Comparison of ENCODE assay signal across 9 mouse cellular contexts in the genomic region with DNA sequence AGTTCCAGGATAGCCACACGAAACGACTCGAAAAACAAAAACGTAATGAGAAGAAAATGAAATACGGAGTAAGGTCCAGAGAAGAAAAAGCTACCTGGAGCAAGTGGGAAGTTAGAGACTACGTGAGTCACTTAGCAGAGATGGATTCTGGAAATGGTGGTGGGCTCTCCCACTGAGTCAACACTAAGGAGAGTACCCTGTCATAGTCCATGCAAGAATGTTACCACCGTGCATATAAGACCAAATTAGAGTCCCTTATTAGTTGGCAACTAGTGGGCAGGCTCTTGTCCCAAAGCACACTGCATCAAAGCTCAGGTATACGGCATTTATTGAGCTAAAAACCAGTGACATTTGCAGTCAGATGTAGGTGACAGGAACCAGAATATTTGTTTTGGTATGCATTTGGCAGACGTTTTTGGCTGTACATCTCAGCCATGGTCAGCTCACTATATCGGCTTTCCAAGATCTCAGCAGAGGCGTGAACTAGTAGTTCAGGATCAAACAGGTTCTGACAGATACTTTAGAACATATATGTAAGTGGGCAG. TPM values are rescaled to one million over a fixed set of nuclear protein-coding genes. Genes with fewer than 3 reads are reported as not detected.
DNase-seq lines count a peak whose midpoint lies in the region; ATAC-seq and TF ChIP-seq lines count a peak whose summit lies in the region.
"Had no signal": no experiment of that assay in that cellular context is flagged by ENCODE, and none has a peak within 500 bp of the region (broad histone marks: within the 10 kb centered on the region; RNA-seq: fewer than 3 reads in every experiment).

No protein-coding gene starts in this region.

- H3K9me3 ChIP-seq in hindbrain, embryonic 14.5 days (ENCODE audit: control insufficient read depth, low read length), result no peaks in the 10 kb centered on the region
- H3K9me3 ChIP-seq in hindbrain, postnatal 0 days (ENCODE audit: low read length), result no peaks in the 10 kb centered on the region
- H3K9me3 ChIP-seq in neural tube, embryonic 13.5 days, result no peaks in the 10 kb centered on the region
- no peaks in the 10 kb centered on the region for H3K9me3 ChIP-seq in neural tube, embryonic 15.5 days (replicated peaks)
- no peaks in the 10 kb centered on the region for H3K9me3 ChIP-seq in intestine, embryonic 15.5 days
- H3K9me3 ChIP-seq in stomach, embryonic 16.5 days (replicated peaks; ENCODE audit: control insufficient read depth, low read length), result no peaks in the 10 kb centered on the region

- ATAC-seq in hindbrain, embryonic 14.5 days (ENCODE audit: low FRiP score), result no peak
- ATAC-seq in hindbrain, postnatal 0 days, result no peak
- ATAC-seq in neural tube, embryonic 13.5 days (ENCODE audit: low read depth), result no peak
- no peak for ATAC-seq in neural tube, embryonic 15.5 days (ENCODE audit: low FRiP score)
- ATAC-seq in intestine, embryonic 15.5 days, result no peak
- no peak for ATAC-seq in stomach, embryonic 16.5 days (ENCODE audit: insufficient read depth, low FRiP score)

- peaks cover 16% of the 10 kb centered on the region for H3K4me1 ChIP-seq in hindbrain, embryonic 14.5 days (replicated peaks; ENCODE audit: control insufficient read depth, insufficient read depth, low read length)
- no peaks in the 10 kb centered on the region for H3K4me1 ChIP-seq in hindbrain, postnatal 0 days (ENCODE audit: insufficient read depth, low read length)
- H3K4me1 ChIP-seq in neural tube, embryonic 13.5 days (replicated peaks), result peaks cover 23% of the 10 kb centered on the region
- H3K4me1 ChIP-seq in neural tube, embryonic 15.5 days, result peaks cover 22% of the 10 kb centered on the region
- 0 out of 2 replicates have a peak, but pooled peaks cover 2% of the 10 kb centered on the region for H3K4me1 ChIP-seq in intestine, embryonic 15.5 days (replicated peaks)
- peaks cover 6% of the 10 kb centered on the region; the same call in 1 of the 2 replicates for H3K4me1 ChIP-seq in stomach, embryonic 16.5 days (ENCODE audit: control insufficient read depth, insufficient read depth, low read length)

- no peak overlapping the region for H3K4me2 ChIP-seq in hindbrain, embryonic 14.5 days (replicated peaks)
- H3K4me2 ChIP-seq in hindbrain, postnatal 0 days (ENCODE audit: low read depth, low read length), result no peak overlapping the region
- H3K4me2 ChIP-seq in neural tube, embryonic 13.5 days, result no peak overlapping the region
- H3K4me2 ChIP-seq in neural tube, embryonic 15.5 days, result no peak overlapping the region
- H3K4me2 ChIP-seq in intestine, embryonic 15.5 days (replicated peaks), result peak overlapping the region; percentile 72; the same call in 1 of the 2 replicates
- no peak overlapping the region; the same call in 1 of the 2 replicates for H3K4me2 ChIP-seq in stomach, embryonic 16.5 days (ENCODE audit: low read depth, low read length)

- no peak for TF ChIP-seq CTCF in hindbrain, postnatal 0 days (IDR thresholded peaks at IDR 0.05; ENCODE audit: low read depth)

- no peak overlapping the region for H3K4me3 ChIP-seq in hindbrain, embryonic 14.5 days (replicated peaks; ENCODE audit: low read length)
- no peak overlapping the region for H3K4me3 ChIP-seq in hindbrain, postnatal 0 days (ENCODE audit: low read length)
- H3K4me3 ChIP-seq in neural tube, embryonic 13.5 days, result peak overlapping the region; percentile 84; the same call in 1 of the 2 replicates
- H3K4me3 ChIP-seq in neural tube, embryonic 15.5 days (replicated peaks), result no peak overlapping the region
- no peak overlapping the region for H3K4me3 ChIP-seq in intestine, embryonic 15.5 days (replicated peaks)
- no peak overlapping the region for H3K4me3 ChIP-seq in stomach, embryonic 16.5 days (replicated peaks; ENCODE audit: low read length)

- H3K36me3 ChIP-seq in hindbrain, embryonic 14.5 days (replicated peaks; ENCODE audit: control insufficient read depth, insufficient read depth), result peaks cover 47% of the 10 kb centered on the region
- H3K36me3 ChIP-seq in hindbrain, postnatal 0 days (ENCODE audit: insufficient read depth, low read length), result peaks cover 31% of the 10 kb centered on the region
- peaks cover 47% of the 10 kb centered on the region for H3K36me3 ChIP-seq in neural tube, embryonic 13.5 days
- peaks cover 48% of the 10 kb centered on the region for H3K36me3 ChIP-seq in neural tube, embryonic 15.5 days
- peaks cover 21% of the 10 kb centered on the region for H3K36me3 ChIP-seq in intestine, embryonic 15.5 days
- H3K36me3 ChIP-seq in stomach, embryonic 16.5 days (ENCODE audit: control insufficient read depth, insufficient read depth, low read length), result peaks cover 26% of the 10 kb centered on the region

- DNase-seq in hindbrain, embryonic 14.5 days (ENCODE audit: low spot score), result no peak
- no peak for DNase-seq in hindbrain, postnatal 0 days (ENCODE audit: low spot score)
- DNase-seq in adrenal gland, postnatal 14 days, result no peak
- DNase-seq: kidney, adult 9 months; lung, adult 2 months had no signal

- no peaks in the 10 kb centered on the region for H3K27me3 ChIP-seq in hindbrain, embryonic 14.5 days (ENCODE audit: control insufficient read depth, insufficient read depth, low read length)
- no peaks in the 10 kb centered on the region for H3K27me3 ChIP-seq in hindbrain, postnatal 0 days (ENCODE audit: insufficient read depth, low read length)
- no peaks in the 10 kb centered on the region for H3K27me3 ChIP-seq in neural tube, embryonic 13.5 days
- H3K27me3 ChIP-seq in neural tube, embryonic 15.5 days (replicated peaks), result no peaks in the 10 kb centered on the region
- no peaks in the 10 kb centered on the region for H3K27me3 ChIP-seq in intestine, embryonic 15.5 days (replicated peaks)
- no peaks in the 10 kb centered on the region for H3K27me3 ChIP-seq in stomach, embryonic 16.5 days (ENCODE audit: control insufficient read depth, insufficient read depth, low read length)

- H3K27ac ChIP-seq in hindbrain, embryonic 14.5 days, result no peak overlapping the region
- H3K27ac ChIP-seq in hindbrain, postnatal 0 days, result no peak overlapping the region
- H3K27ac ChIP-seq in neural tube, embryonic 13.5 days (replicated peaks), result 0 out of 2 replicates have a peak overlapping the region, but pooled peaks have one; percentile 96
- no peak overlapping the region for H3K27ac ChIP-seq in neural tube, embryonic 15.5 days (replicated peaks)
- no peak overlapping the region for H3K27ac ChIP-seq in intestine, embryonic 15.5 days
- no peak overlapping the region for H3K27ac ChIP-seq in stomach, embryonic 16.5 days (ENCODE audit: low read length)

- peak overlapping the region; percentile 73; the same call in 1 of the 2 replicates for H3K9ac ChIP-seq in hindbrain, embryonic 14.5 days
- H3K9ac ChIP-seq in hindbrain, postnatal 0 days (replicated peaks; ENCODE audit: low read length), result no peak overlapping the region
- no peak overlapping the region; the same call in 1 of the 2 replicates for H3K9ac ChIP-seq in neural tube, embryonic 13.5 days
- no peak overlapping the region for H3K9ac ChIP-seq in neural tube, embryonic 15.5 days (replicated peaks)
- H3K9ac ChIP-seq in intestine, embryonic 15.5 days, result no peak overlapping the region
- H3K9ac ChIP-seq in stomach, embryonic 16.5 days (ENCODE audit: low read length), result peak overlapping the region; percentile 95; the same call in 1 of the 2 replicates

- WGBS in hindbrain, embryonic 14.5 days, result 65% methylated on average over 11 of the region's 11 CpGs
- 65% methylated on average over 11 of the region's 11 CpGs for WGBS in hindbrain, postnatal 0 days
- 62% methylated on average over 11 of the region's 11 CpGs for WGBS in neural tube, embryonic 13.5 days
- WGBS in neural tube, embryonic 15.5 days, result 62% methylated on average over 11 of the region's 11 CpGs
- 61% methylated on average over 11 of the region's 11 CpGs for WGBS in intestine, embryonic 15.5 days
- 56% methylated on average over 11 of the region's 11 CpGs for WGBS in stomach, embryonic 16.5 days

RNA-seq across cellular contexts. Expression of a gene that starts 1.3 kb away (rescaled TPM):
- 21.1 and 21.7 TPM in 2 replicates for polyA plus RNA-seq in hindbrain, embryonic 14.5 days (2014; fragmentation: Nextera tagmentation; extraction: Ambion mirVana)
- 7.9 and 11.3 TPM in 2 replicates for total RNA-seq in hindbrain, postnatal 0 days (2014; rRNA removed)
- 27.4 and 31.5 TPM in 2 replicates for polyA plus RNA-seq in hindbrain, postnatal 0 days (2015; fragmentation: Nextera tagmentation; extraction: Ambion mirVana)
- 28.9 and 31.0 TPM in 2 replicates for polyA plus RNA-seq in neural tube, embryonic 13.5 days (2015; fragmentation: Nextera tagmentation; extraction: Ambion mirVana)
- 22.6 and 30.8 TPM in 2 replicates for polyA plus RNA-seq in neural tube, embryonic 15.5 days (2015; fragmentation: Nextera tagmentation; extraction: Ambion mirVana)
- polyA plus RNA-seq in intestine, embryonic 15.5 days (2015; fragmentation: Nextera tagmentation; extraction: Ambion mirVana), result 50.7 and 58.1 TPM in 2 replicates
- polyA plus RNA-seq in stomach, embryonic 16.5 days (2015; fragmentation: Nextera tagmentation; extraction: Ambion mirVana), result 40.1 and 48.1 TPM in 2 replicates
- total RNA-seq in adrenal gland, postnatal 14 days (2021), result 41.0 and 42.3 TPM in 2 replicates

RNA-seq across cellular contexts. Expression of a gene that starts 4.3 kb away (rescaled TPM):
- polyA plus RNA-seq in hindbrain, embryonic 14.5 days (2014; fragmentation: Nextera tagmentation; extraction: Ambion mirVana), result 1.1 and 5.8 TPM in 2 replicates
- total RNA-seq in hindbrain, postnatal 0 days (2014; rRNA removed), result 0.54 TPM in 1 of 2 replicates, not detected in the other
- polyA plus RNA-seq in hindbrain, postnatal 0 days (2015; fragmentation: Nextera tagmentation; extraction: Ambion mirVana), result 1.5 and 2.0 TPM in 2 replicates
- polyA plus RNA-seq in neural tube, embryonic 13.5 days (2015; fragmentation: Nextera tagmentation; extraction: Ambion mirVana), result 3.0 and 4.5 TPM in 2 replicates
- 1.5 and 2.1 TPM in 2 replicates for polyA plus RNA-seq in neural tube, embryonic 15.5 days (2015; fragmentation: Nextera tagmentation; extraction: Ambion mirVana)
- polyA plus RNA-seq in intestine, embryonic 15.5 days (2015; fragmentation: Nextera tagmentation; extraction: Ambion mirVana), result 3.3 and 4.1 TPM in 2 replicates
- 3.0 and 6.1 TPM in 2 replicates for polyA plus RNA-seq in stomach, embryonic 16.5 days (2015; fragmentation: Nextera tagmentation; extraction: Ambion mirVana)
- 4.1 and 6.1 TPM in 2 replicates for total RNA-seq in adrenal gland, postnatal 14 days (2021)

RNA-seq across cellular contexts. Expression of a gene that starts 11.0 kb away (rescaled TPM):
- polyA plus RNA-seq in hindbrain, embryonic 14.5 days (2014; fragmentation: Nextera tagmentation; extraction: Ambion mirVana), result 541 and 555 TPM in 2 replicates
- 196 and 209 TPM in 2 replicates for total RNA-seq in hindbrain, postnatal 0 days (2014; rRNA removed)
- 660 and 682 TPM in 2 replicates for polyA plus RNA-seq in hindbrain, postnatal 0 days (2015; fragmentation: Nextera tagmentation; extraction: Ambion mirVana)
- polyA plus RNA-seq in neural tube, embryonic 13.5 days (2015; fragmentation: Nextera tagmentation; extraction: Ambion mirVana), result 571 and 620 TPM in 2 replicates
- 511 and 660 TPM in 2 replicates for polyA plus RNA-seq in neural tube, embryonic 15.5 days (2015; fragmentation: Nextera tagmentation; extraction: Ambion mirVana)
- 991 and 1,100 TPM in 2 replicates for polyA plus RNA-seq in intestine, embryonic 15.5 days (2015; fragmentation: Nextera tagmentation; extraction: Ambion mirVana)
- 937 and 1,037 TPM in 2 replicates for polyA plus RNA-seq in stomach, embryonic 16.5 days (2015; fragmentation: Nextera tagmentation; extraction: Ambion mirVana)
- total RNA-seq in adrenal gland, postnatal 14 days (2021), result 392 and 410 TPM in 2 replicates

RNA-seq across cellular contexts. Expression of a gene that starts 27.9 kb away (rescaled TPM):
- polyA plus RNA-seq in hindbrain, embryonic 14.5 days (2014; fragmentation: Nextera tagmentation; extraction: Ambion mirVana), result 7.8 and 15.6 TPM in 2 replicates
- 18.6 and 27.3 TPM in 2 replicates for total RNA-seq in hindbrain, postnatal 0 days (2014; rRNA removed)
- 7.4 and 8.0 TPM in 2 replicates for polyA plus RNA-seq in hindbrain, postnatal 0 days (2015; fragmentation: Nextera tagmentation; extraction: Ambion mirVana)
- 8.8 and 9.2 TPM in 2 replicates for polyA plus RNA-seq in neural tube, embryonic 13.5 days (2015; fragmentation: Nextera tagmentation; extraction: Ambion mirVana)
- polyA plus RNA-seq in neural tube, embryonic 15.5 days (2015; fragmentation: Nextera tagmentation; extraction: Ambion mirVana), result 11.5 and 12.5 TPM in 2 replicates
- 11.0 and 12.2 TPM in 2 replicates for polyA plus RNA-seq in intestine, embryonic 15.5 days (2015; fragmentation: Nextera tagmentation; extraction: Ambion mirVana)
- polyA plus RNA-seq in stomach, embryonic 16.5 days (2015; fragmentation: Nextera tagmentation; extraction: Ambion mirVana), result 8.9 and 10.7 TPM in 2 replicates
- total RNA-seq in adrenal gland, postnatal 14 days (2021), result 27.8 and 33.2 TPM in 2 replicates

RNA-seq across cellular contexts. Expression of a gene that starts 47.7 kb away (rescaled TPM):
- polyA plus RNA-seq in hindbrain, embryonic 14.5 days (2014; fragmentation: Nextera tagmentation; extraction: Ambion mirVana), result 203 and 213 TPM in 2 replicates
- 242 and 247 TPM in 2 replicates for total RNA-seq in hindbrain, postnatal 0 days (2014; rRNA removed)
- polyA plus RNA-seq in hindbrain, postnatal 0 days (2015; fragmentation: Nextera tagmentation; extraction: Ambion mirVana), result 200 and 216 TPM in 2 replicates
- polyA plus RNA-seq in neural tube, embryonic 13.5 days (2015; fragmentation: Nextera tagmentation; extraction: Ambion mirVana), result 166 and 172 TPM in 2 replicates
- polyA plus RNA-seq in neural tube, embryonic 15.5 days (2015; fragmentation: Nextera tagmentation; extraction: Ambion mirVana), result 204 and 207 TPM in 2 replicates
- 154 and 161 TPM in 2 replicates for polyA plus RNA-seq in intestine, embryonic 15.5 days (2015; fragmentation: Nextera tagmentation; extraction: Ambion mirVana)
- polyA plus RNA-seq in stomach, embryonic 16.5 days (2015; fragmentation: Nextera tagmentation; extraction: Ambion mirVana), result 171 and 182 TPM in 2 replicates
- total RNA-seq in adrenal gland, postnatal 14 days (2021), result 93.2 and 98.2 TPM in 2 replicates

Comparison
In these comparisons a context has a peak if more than half of its experiments do, and no peak if none do; other contexts are left out.
1. H3K9ac ChIP-seq: peak in hindbrain, embryonic 14.5 days (single experiment) and stomach, embryonic 16.5 days (single experiment); none in hindbrain, postnatal 0 days (single experiment), neural tube, embryonic 13.5 days (single experiment), neural tube, embryonic 15.5 days (single experiment) and intestine, embryonic 15.5 days (single experiment).